Mouse (Mus musculus): ENCODE results near the gene Gm14851.
"Not testable (repeated sequence)": the region's sequence is repeated elsewhere in the genome, so short reads cannot be mapped to it uniquely, and the experiment has no call there.

DNA sequence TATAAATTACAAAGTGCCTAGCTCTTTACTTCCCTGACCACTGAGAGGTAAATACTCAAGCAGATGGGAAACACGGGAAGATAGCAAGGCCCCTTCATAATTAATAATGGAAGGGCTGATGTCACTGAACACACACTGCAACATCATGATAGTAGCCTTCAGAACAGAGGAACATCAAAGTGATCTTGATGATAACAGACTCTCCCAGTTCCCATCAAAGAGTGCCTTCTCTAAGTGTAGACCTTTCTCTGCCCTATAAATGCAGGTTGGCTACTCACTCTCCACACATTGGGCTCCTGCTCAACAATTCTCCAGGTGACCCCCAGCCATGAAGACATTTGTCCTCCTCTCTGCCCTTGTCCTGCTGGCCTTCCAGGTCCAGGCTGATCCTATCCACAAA is 31.1 kb downstream of the Gm14851 start, which contains the start of gene Defa35:
- not testable (repeated sequence) for TF ChIP-seq CTCF (conservative IDR thresholded peaks at IDR 0.05; ENCODE audit: low read length); POU5F1 (IDR thresholded peaks at IDR 0.05; ENCODE audit: borderline replicate concordance, low read length); NANOG (IDR thresholded peaks at IDR 0.05; ENCODE audit: borderline replicate concordance, low read length)

Data from E14TG2a.4 (cell line).